Mouse (Mus musculus) spleen, adult 2 months (tissue): ENCODE data around the gene Sat2. TPM values are rescaled to one million over a fixed set of nuclear protein-coding genes. Genes with fewer than 3 reads are reported as not detected.

Experiments used
- DNase-seq, 2 experiments: peaks; one replicate each; pipeline versions ENCODE4 v3.0.0 to v3.0.0-alpha.2; 2012 to 2021; ENCODE audit warnings: low spot score in 2 of 2, low read depth in 1 of 2
- H3K27ac ChIP-seq: fragments of 200-500 bp; 2 replicates; pipeline ENCODE4 v1.5.1; 2012; ENCODE audit warnings: low read length, inconsistent platforms; ENCODE audit not compliant: insufficient read depth
- H3K27me3 ChIP-seq: fragments of 200-500 bp; 2 replicates; pipeline ENCODE4 v1.6.1; 2012; ENCODE audit warnings: mild to moderate bottlenecking, moderate library complexity, low read length, inconsistent platforms; ENCODE audit not compliant: control insufficient read depth, insufficient read depth
- H3K36me3 ChIP-seq: fragments of 200-500 bp; 2 replicates; pipeline ENCODE4 v1.6.1; 2012; ENCODE audit warnings: mild to moderate bottlenecking, low read length, inconsistent platforms; ENCODE audit not compliant: control insufficient read depth, insufficient read depth
- H3K4me1 ChIP-seq: fragments of 200-500 bp; 2 replicates; pipeline ENCODE4 v1.6.1; 2011; ENCODE audit warnings: inconsistent platforms; ENCODE audit not compliant: control insufficient read depth, insufficient read depth, insufficient read length
- H3K4me3 ChIP-seq: fragments of 200-500 bp; 2 replicates; pipeline ENCODE4 v1.5.1; 2011; ENCODE audit warnings: mild to moderate bottlenecking, inconsistent platforms; ENCODE audit not compliant: insufficient read depth, insufficient read length; ENCODE audit errors: extremely low read depth
- CTCF ChIP-seq: fragments of 200-500 bp; IDR thresholded peaks from 2 replicates; pipeline ENCODE4 v1.5.1; 2011; ENCODE audit warnings: mild to moderate bottlenecking, inconsistent platforms; ENCODE audit not compliant: insufficient read depth, insufficient read length, insufficient replicate concordance; ENCODE audit errors: extremely low read depth
- POLR2A ChIP-seq: fragments of 200-500 bp; IDR thresholded peaks from 2 replicates; pipeline ENCODE4 v1.6.1; 2011; ENCODE audit warnings: low read depth, low read length, inconsistent platforms
- WGBS: fragments of 180-500 bp; shearing (Covaris S2); methylation state at CpG from one replicate; pipeline ENCODE4 v1.1.7; 2018; 5-methylcytosine and 5-hydroxymethylcytosine counted together
- polyA plus RNA-seq: library from polyadenylated mRNA; depleted of rRNA; stranded (reverse); fragments of >200 nt; gene quantifications from 2 replicates; pipeline ENCODE4 v1.2.3, GENCODE M21; 2012

Sat2 gene
- polyA plus RNA-seq, 1 experiment: 1.1 TPM

- Histone ChIP-seq H3K4me3 (no peak overlapping the region), H3K36me3 (no peaks in the 10 kb centered on the region), H3K27ac (no peak overlapping the region), H3K27me3 (no peaks in the 10 kb centered on the region), H3K4me1 (peaks cover 2% of the 10 kb centered on the region; the same call in 1 of the 2 replicates)
- 66% methylated on average over 1 of the region's 1 CpGs for WGBS
- peak in 1 of 2 experiments; percentile 25 for DNase-seq
- TF ChIP-seq POLR2A (no peak), CTCF (no peak)
These were observed 8.0 kb downstream of the Sat2 start for GRCm38 (mm10) chr11:69629802-69630201.

- no peaks in the 10 kb centered on the region for H3K27me3 ChIP-seq
- H3K27ac ChIP-seq: peak within 1 kb of the TSS; percentile 95
- no peaks in the 10 kb centered on the region for H3K36me3 ChIP-seq
- H3K4me1 ChIP-seq: peaks cover 2% of the 10 kb centered on the region; the same call in 1 of the 2 replicates
- WGBS: 1% methylated on average over 47 of the region's 56 CpGs
- DNase-seq: peak; percentile 97 to 99
- TF ChIP-seq CTCF: peak; percentile 72; the same call in 1 of the 2 replicates
- TF ChIP-seq POLR2A: 0 out of 2 replicates have a peak, but pooled peaks have one; percentile 37
- peak within 1 kb of the TSS; percentile 94 for H3K4me3 ChIP-seq
These were observed 10.7 kb downstream of the Sat2 start, which contains the start of gene Fxr2 for GRCm38 (mm10) chr11:69632284-69633089. TSS of gene Fxr2 (plus strand) at chr11:69632990.

DNA sequence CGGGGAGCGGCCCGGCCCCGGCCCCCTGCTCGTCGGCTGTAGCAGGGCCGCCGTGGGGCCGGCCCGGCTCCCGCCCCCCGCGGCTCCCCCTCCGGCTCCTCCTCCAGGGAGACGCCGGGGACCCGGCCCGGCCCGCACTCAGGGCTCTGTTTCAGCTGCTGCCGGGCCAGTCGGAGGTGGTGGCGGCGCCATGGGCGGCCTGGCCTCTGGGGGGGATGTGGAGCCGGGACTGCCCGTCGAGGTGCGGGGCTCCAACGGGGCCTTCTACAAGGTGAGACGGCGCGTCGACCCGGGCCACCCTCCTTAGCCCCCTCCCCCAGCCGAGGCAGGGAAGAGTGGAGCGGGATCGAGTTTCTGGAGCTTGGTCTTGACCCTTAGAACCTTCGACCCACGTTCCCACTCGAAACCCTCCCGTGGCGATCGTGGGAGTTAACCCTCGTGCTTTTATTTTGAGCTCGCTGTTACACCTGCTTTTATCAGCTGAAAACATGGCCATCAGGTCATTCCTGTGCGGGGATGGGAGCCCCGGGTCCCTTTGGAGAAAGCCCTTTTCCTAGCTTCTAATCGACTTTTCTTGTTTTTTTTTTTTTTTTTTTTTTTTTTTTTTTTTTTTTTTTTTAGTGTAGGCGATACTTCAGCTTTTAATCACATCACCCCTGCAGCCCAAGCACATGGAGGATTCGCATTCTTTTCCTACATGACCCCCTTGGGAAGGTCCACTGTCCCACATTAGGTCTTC is 11.5 kb downstream of the Sat2 start:
- TF ChIP-seq CTCF (no peak), POLR2A (no peak)
- Histone ChIP-seq H3K4me1 (peaks cover 2% of the 10 kb centered on the region; the same call in 1 of the 2 replicates), H3K36me3 (no peaks in the 10 kb centered on the region), H3K27me3 (no peaks in the 10 kb centered on the region), H3K27ac (peak overlapping the region; percentile 76), H3K4me3 (peak overlapping the region; percentile 94)
- WGBS: 2% methylated on average over 36 of the region's 50 CpGs
- DNase-seq: peak in 1 of 2 experiments; percentile 31

DNA sequence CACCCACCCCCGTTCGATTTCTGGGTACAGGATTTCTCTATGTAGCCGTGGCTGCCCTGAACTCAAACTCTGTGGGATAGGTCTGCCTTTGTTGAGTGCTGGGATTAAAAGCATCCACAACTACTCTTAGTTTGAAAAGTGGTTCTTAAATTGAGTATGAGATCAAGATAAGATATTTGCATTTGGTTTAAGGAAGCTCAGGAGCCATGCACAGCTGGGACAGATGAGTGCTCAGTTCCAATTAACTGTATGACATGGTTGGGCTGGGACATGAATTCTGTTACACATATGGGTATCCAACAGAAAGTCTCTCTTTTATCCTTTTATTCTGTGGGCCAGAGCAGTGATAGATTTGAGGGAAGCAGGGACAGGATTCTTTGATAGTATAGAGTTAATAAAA is 13.6 kb downstream of the Sat2 start:
- WGBS: 82% methylated on average over 3 of the region's 3 CpGs

DNA sequence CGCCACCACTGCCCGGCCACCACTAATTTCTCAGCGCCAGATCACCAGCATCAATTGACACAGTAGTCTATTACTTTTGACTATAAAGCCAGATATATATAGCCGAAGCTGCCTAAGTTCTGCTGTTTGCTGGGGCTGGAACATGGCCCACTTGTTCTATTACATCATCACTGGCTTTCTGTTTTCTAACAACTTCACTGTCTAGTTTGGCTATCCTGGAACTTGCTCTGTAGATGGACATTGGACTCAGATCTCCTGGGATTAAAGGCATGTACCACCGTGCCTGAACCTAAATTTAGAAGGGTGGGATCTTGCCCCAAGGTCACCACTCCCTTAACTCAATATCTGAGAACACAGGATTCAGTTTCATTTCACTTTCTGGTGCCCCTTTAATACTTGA is 24.0 kb downstream of the Sat2 start:
- H3K27me3 ChIP-seq: no peaks in the 10 kb centered on the region
- no peak for DNase-seq
- peaks cover 51% of the 10 kb centered on the region for H3K36me3 ChIP-seq
- TF ChIP-seq CTCF (no peak), POLR2A (no peak)
- no peaks in the 10 kb centered on the region for H3K4me1 ChIP-seq
- 96% methylated on average over 5 of the region's 5 CpGs for WGBS
- no peak overlapping the region for H3K4me3 ChIP-seq
- no peak overlapping the region for H3K27ac ChIP-seq

More for the DNA sequence above, 13.6 kb downstream of the Sat2 start:
- DNase-seq: no peak
- Histone ChIP-seq H3K36me3 (peaks cover 7% of the 10 kb centered on the region), H3K4me1 (peaks cover 2% of the 10 kb centered on the region; the same call in 1 of the 2 replicates), H3K27ac (no peak overlapping the region), H3K27me3 (no peaks in the 10 kb centered on the region), H3K4me3 (no peak overlapping the region)
- TF ChIP-seq POLR2A (no peak), CTCF (no peak)

- Histone ChIP-seq H3K4me1 (no peaks in the 10 kb centered on the region), H3K36me3 (peaks cover 48% of the 10 kb centered on the region), H3K4me3 (no peak overlapping the region), H3K27ac (no peak overlapping the region), H3K27me3 (no peaks in the 10 kb centered on the region)
- DNase-seq: no peak
- WGBS: 86% methylated on average over 5 of the region's 5 CpGs
- TF ChIP-seq POLR2A (no peak), CTCF (no peak)
These were observed 31.6 kb downstream of the Sat2 start for GRCm38 (mm10) chr11:69653399-69653798.
